In the genomic region with DNA sequence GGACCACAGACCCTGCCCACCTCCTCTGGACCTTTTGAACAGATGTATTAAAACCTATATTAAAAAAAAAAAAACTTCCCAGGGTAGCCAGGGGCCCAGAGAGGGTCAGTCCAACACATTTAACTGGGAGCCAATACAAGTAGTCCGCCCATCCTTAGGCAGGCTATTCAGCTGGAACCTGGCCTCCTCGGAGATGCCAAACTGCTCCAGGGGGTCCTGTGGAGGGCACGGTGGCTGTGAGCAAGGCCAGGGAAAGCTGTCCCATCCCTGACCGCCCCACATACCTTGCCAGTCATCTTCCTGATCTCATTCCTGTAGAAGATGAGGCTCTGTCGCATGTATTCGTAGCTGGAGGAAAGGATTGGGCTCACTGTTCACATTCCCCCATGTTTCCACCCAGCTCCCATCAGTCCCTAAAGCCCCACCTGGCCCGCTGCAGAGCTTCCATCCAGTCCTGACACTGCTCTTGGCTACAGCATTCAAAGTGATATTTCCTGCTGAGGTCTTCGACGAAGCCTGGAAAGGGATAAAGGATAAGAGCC, we compare ENCODE assay signal across 8 mouse cellular contexts. TPM values are rescaled to one million over a fixed set of nuclear protein-coding genes. Genes with fewer than 3 reads are reported as not detected.
DNase-seq lines count a peak whose midpoint lies in the region; ATAC-seq lines count a peak whose summit lies in the region.

No protein-coding gene starts in this region.

- WGBS in neural tube, embryonic 11.5 days = 89% methylated on average over 9 of the region's 9 CpGs
- WGBS in liver, embryonic 12.5 days (ENCODE audit: insufficient replicate concordance) = 85% methylated on average over 9 of the region's 9 CpGs

- peaks cover 79% of the 10 kb centered on the region for H3K36me3 ChIP-seq in erythroblast, embryonic 14.5 days (ENCODE audit: control insufficient read depth)
- peaks cover 15% of the 10 kb centered on the region for H3K36me3 ChIP-seq in neural tube, embryonic 11.5 days (ENCODE audit: control insufficient read depth, insufficient read depth, low read length)
- peaks cover 73% of the 10 kb centered on the region for H3K36me3 ChIP-seq in liver, embryonic 12.5 days

- no peak for ATAC-seq in erythroblast, adult 5-6 weeks (replicated peaks; ENCODE audit: low FRiP score, poor library complexity, severe bottlenecking)
- no peak for ATAC-seq in neural tube, embryonic 11.5 days (ENCODE audit: insufficient read depth, low FRiP score, low TSS enrichment)
- no peak for ATAC-seq in liver, embryonic 12.5 days

- no peaks in the 10 kb centered on the region for H3K27me3 ChIP-seq in erythroblast, embryonic 14.5 days (ENCODE audit: control insufficient read depth)
- H3K27me3 ChIP-seq in neural tube, embryonic 11.5 days (ENCODE audit: control insufficient read depth, insufficient read depth, low read length) = no peaks in the 10 kb centered on the region
- no peaks in the 10 kb centered on the region for H3K27me3 ChIP-seq in liver, embryonic 12.5 days (replicated peaks)

- H3K9ac ChIP-seq in neural tube, embryonic 11.5 days (ENCODE audit: low read length) = no peak overlapping the region; the same call in none of the 2 replicates
- peak overlapping the region; percentile 93 for H3K9ac ChIP-seq in liver, embryonic 12.5 days

- H3K27ac ChIP-seq in neural tube, embryonic 11.5 days (ENCODE audit: low read depth, low read length) = no peak overlapping the region
- peak overlapping the region; percentile 97; the same call in 1 of the 2 replicates for H3K27ac ChIP-seq in liver, embryonic 12.5 days

- no peak for DNase-seq in neural tube, embryonic 11.5 days (ENCODE audit: low spot score)
- DNase-seq in neural tube, embryonic 10.5 days (ENCODE audit: extremely low spot score, low spot score) = no peak
- no peak for DNase-seq in frontal cortex, adult 2 months (ENCODE audit: extremely low spot score in 1 of 2, low spot score in 1 of 2)
- no peak for DNase-seq in testis, postnatal 14 days (ENCODE audit: low spot score)
- DNase-seq in gastrocnemius, postnatal 10 days = no peak

- H3K4me1 ChIP-seq in erythroblast, embryonic 14.5 days (ENCODE audit: control insufficient read depth) = peaks cover 55% of the 10 kb centered on the region
- peaks cover 18% of the 10 kb centered on the region for H3K4me1 ChIP-seq in neural tube, embryonic 11.5 days (ENCODE audit: control insufficient read depth, insufficient read depth, low read length)
- peaks cover 57% of the 10 kb centered on the region for H3K4me1 ChIP-seq in liver, embryonic 12.5 days

- no peaks in the 10 kb centered on the region for H3K9me3 ChIP-seq in erythroblast, embryonic 14.5 days (ENCODE audit: control insufficient read depth, low read length)
- no peaks in the 10 kb centered on the region for H3K9me3 ChIP-seq in neural tube, embryonic 11.5 days (ENCODE audit: control insufficient read depth, low read length)
- H3K9me3 ChIP-seq in liver, embryonic 12.5 days (replicated peaks) = no peaks in the 10 kb centered on the region

- peak overlapping the region; percentile 89 for H3K4me3 ChIP-seq in erythroblast, embryonic 14.5 days (replicated peaks)
- peak overlapping the region; percentile 92 for H3K4me3 ChIP-seq in neural tube, embryonic 11.5 days (ENCODE audit: low read depth, low read length)
- peak overlapping the region; percentile 87 for H3K4me3 ChIP-seq in liver, embryonic 12.5 days

- peak overlapping the region; percentile 84 for H3K4me2 ChIP-seq in neural tube, embryonic 11.5 days (ENCODE audit: low read depth)
- peak overlapping the region; percentile 83 for H3K4me2 ChIP-seq in liver, embryonic 12.5 days

RNA-seq across cellular contexts. Expression of gene Sf3a2, which starts 1.6 kb away (rescaled TPM):
- 68.4 and 69.3 TPM in 2 replicates for polyA plus RNA-seq in erythroblast, embryonic 14.5 days (2012)
- total RNA-seq in erythroblast, adult 5-6 weeks (2015; ENCODE audit: low replicate concordance) = 19.6 and 26.5 TPM in 2 replicates
- 7.2 and 11.2 TPM in 2 replicates for total RNA-seq in erythroblast, adult 5-6 weeks (2017; ENCODE audit: low replicate concordance)
- polyA plus RNA-seq in neural tube, embryonic 11.5 days (2014; fragmentation: Nextera tagmentation; extraction: Ambion mirVana) = 96.6 and 101 TPM in 2 replicates
- polyA plus RNA-seq in liver, embryonic 12.5 days (2016; fragmentation: Nextera tagmentation; extraction: Ambion mirVana) = 53.5 and 54.1 TPM in 2 replicates
- 42.2 and 50.7 TPM in 2 replicates for polyA plus RNA-seq in frontal cortex, adult 2 months (2012; rRNA removed)
- 10 to 100 TPM; 31.6 to 41.3 TPM for total RNA-seq in gastrocnemius, postnatal 10 days (2021)

RNA-seq across cellular contexts. Expression of gene Plekhj1, which starts 2.0 kb away (rescaled TPM):
- polyA plus RNA-seq in erythroblast, embryonic 14.5 days (2012) = 32.7 and 39.3 TPM in 2 replicates
- 24.5 and 45.2 TPM in 2 replicates for total RNA-seq in erythroblast, adult 5-6 weeks (2015; ENCODE audit: low replicate concordance)
- 8.2 and 13.9 TPM in 2 replicates for total RNA-seq in erythroblast, adult 5-6 weeks (2017; ENCODE audit: low replicate concordance)
- 150 and 153 TPM in 2 replicates for polyA plus RNA-seq in neural tube, embryonic 11.5 days (2014; fragmentation: Nextera tagmentation; extraction: Ambion mirVana)
- polyA plus RNA-seq in liver, embryonic 12.5 days (2016; fragmentation: Nextera tagmentation; extraction: Ambion mirVana) = 134 and 137 TPM in 2 replicates
- 65.6 and 65.9 TPM in 2 replicates for polyA plus RNA-seq in frontal cortex, adult 2 months (2012; rRNA removed)
- total RNA-seq in gastrocnemius, postnatal 10 days (2021) = 10 to 100 TPM; 26.8 to 30.9 TPM

RNA-seq across cellular contexts. Expression of gene Amh, which starts 8.7 kb away (rescaled TPM):
- 0.33 and 0.43 TPM in 2 replicates for polyA plus RNA-seq in erythroblast, embryonic 14.5 days (2012)
- not detected in 2 replicates for total RNA-seq in erythroblast, adult 5-6 weeks (2015; ENCODE audit: low replicate concordance)
- not detected in 2 replicates for total RNA-seq in erythroblast, adult 5-6 weeks (2017; ENCODE audit: low replicate concordance)
- polyA plus RNA-seq in neural tube, embryonic 11.5 days (2014; fragmentation: Nextera tagmentation; extraction: Ambion mirVana) = not detected in 2 replicates
- 0.07 TPM in 1 of 2 replicates, not detected in the other for polyA plus RNA-seq in liver, embryonic 12.5 days (2016; fragmentation: Nextera tagmentation; extraction: Ambion mirVana)
- 2.6 and 3.8 TPM in 2 replicates for polyA plus RNA-seq in frontal cortex, adult 2 months (2012; rRNA removed)
- under 1 TPM; 0.20 to 0.52 TPM for total RNA-seq in gastrocnemius, postnatal 10 days (2021)

RNA-seq across cellular contexts. Expression of gene Jsrp1, which starts 16.9 kb away (rescaled TPM):
- not detected in 2 replicates for polyA plus RNA-seq in erythroblast, embryonic 14.5 days (2012)
- not detected in 2 replicates for total RNA-seq in erythroblast, adult 5-6 weeks (2015; ENCODE audit: low replicate concordance)
- not detected in 2 replicates for total RNA-seq in erythroblast, adult 5-6 weeks (2017; ENCODE audit: low replicate concordance)
- 1.6 and 1.9 TPM in 2 replicates for polyA plus RNA-seq in neural tube, embryonic 11.5 days (2014; fragmentation: Nextera tagmentation; extraction: Ambion mirVana)
- polyA plus RNA-seq in liver, embryonic 12.5 days (2016; fragmentation: Nextera tagmentation; extraction: Ambion mirVana) = 0.18 and 0.46 TPM in 2 replicates
- 5.7 and 6.2 TPM in 2 replicates for polyA plus RNA-seq in frontal cortex, adult 2 months (2012; rRNA removed)
- 100 to 1,000 TPM; 289 to 339 TPM for total RNA-seq in gastrocnemius, postnatal 10 days (2021)

RNA-seq across cellular contexts. Expression of gene Oaz1, which starts 30.1 kb away (rescaled TPM):
- polyA plus RNA-seq in erythroblast, embryonic 14.5 days (2012) = 1,446 and 1,486 TPM in 2 replicates
- total RNA-seq in erythroblast, adult 5-6 weeks (2015; ENCODE audit: low replicate concordance) = 1,067 and 1,159 TPM in 2 replicates
- total RNA-seq in erythroblast, adult 5-6 weeks (2017; ENCODE audit: low replicate concordance) = 242 and 348 TPM in 2 replicates
- polyA plus RNA-seq in neural tube, embryonic 11.5 days (2014; fragmentation: Nextera tagmentation; extraction: Ambion mirVana) = 1,810 and 1,847 TPM in 2 replicates
- polyA plus RNA-seq in liver, embryonic 12.5 days (2016; fragmentation: Nextera tagmentation; extraction: Ambion mirVana) = 1,528 and 1,635 TPM in 2 replicates
- 706 and 773 TPM in 2 replicates for polyA plus RNA-seq in frontal cortex, adult 2 months (2012; rRNA removed)
- 100 to 1,000 TPM; 846 to 935 TPM for total RNA-seq in gastrocnemius, postnatal 10 days (2021)
